Mouse (Mus musculus): ENCODE measurements at regions not wholly inside any gene's neighbourhood (a gene's known extent, or its start where the extent isn't known, plus 50 kb on each side); places are given as distances from the start of the nearest gene placed in this dataset.

DNA sequence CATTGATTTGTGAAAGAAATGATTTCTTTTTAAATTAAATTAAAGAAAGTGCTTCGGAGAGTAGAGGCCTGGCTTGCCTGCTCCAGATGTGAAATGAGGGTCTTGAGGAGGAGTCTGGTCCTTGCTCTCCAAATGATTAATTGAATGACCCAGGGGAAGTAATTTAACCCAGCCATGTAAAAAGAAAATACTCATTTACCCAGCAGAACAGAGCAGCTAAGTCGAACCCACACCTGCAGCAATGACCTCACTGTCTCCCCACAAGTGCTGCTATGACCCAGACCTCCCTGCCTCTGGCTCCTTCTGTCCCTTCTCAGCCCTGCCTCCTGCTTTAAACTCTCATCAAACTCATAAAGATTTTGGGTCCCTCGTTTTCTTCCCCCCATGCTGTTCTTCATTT, 155.4 kb upstream of the Lrig3 start:
- no peak for TF ChIP-seq CTCF (IDR thresholded peaks at IDR 0.05; ENCODE audit: low read depth)
- TF ChIP-seq EP300 (optimal IDR thresholded peaks at IDR 0.05), result no peak
